Mouse (Mus musculus) testis, adult 2 months (tissue): ENCODE data around the gene Marveld1. TPM values are rescaled to one million over a fixed set of nuclear protein-coding genes. Genes with fewer than 3 reads are reported as not detected.

Experiments used
- H3K27ac ChIP-seq: fragments of 200-500 bp; 2 replicates; pipeline ENCODE4 v1.5.1; 2012; ENCODE audit warnings: low read depth, low read length; ENCODE audit not compliant: control insufficient read depth, insufficient read depth
- H3K27me3 ChIP-seq: fragments of 200-500 bp; 2 replicates; pipeline ENCODE4 v1.6.1; 2012; ENCODE audit warnings: mild to moderate bottlenecking, low read length, moderate library complexity; ENCODE audit not compliant: control insufficient read depth, insufficient read depth
- H3K36me3 ChIP-seq: fragments of 200-500 bp; 2 replicates; pipeline ENCODE4 v1.6.1; 2012; ENCODE audit warnings: mild to moderate bottlenecking, low read length; ENCODE audit not compliant: control insufficient read depth, insufficient read depth
- H3K4me1 ChIP-seq: fragments of 200-500 bp; 2 replicates; pipeline ENCODE4 v1.6.1; 2012; ENCODE audit warnings: low read length; ENCODE audit not compliant: control insufficient read depth, insufficient read depth
- H3K4me3 ChIP-seq: fragments of 200-500 bp; 2 replicates; pipeline ENCODE4 v1.5.1; 2012; ENCODE audit warnings: low read depth, mild to moderate bottlenecking, low read length, moderate library complexity, mixed read lengths; ENCODE audit not compliant: control insufficient read depth
- CTCF ChIP-seq: fragments of 200-500 bp; IDR thresholded peaks from 2 replicates; pipeline ENCODE4 v1.5.1; 2012; ENCODE audit warnings: low read depth, mild to moderate bottlenecking, inconsistent platforms, low read length, moderate library complexity; ENCODE audit not compliant: control insufficient read depth, insufficient read depth, insufficient replicate concordance
- POLR2A ChIP-seq: fragments of 200-500 bp; IDR thresholded peaks from 2 replicates; pipeline ENCODE4 v1.6.1; 2012; ENCODE audit warnings: low read depth, mild to moderate bottlenecking, inconsistent platforms, low read length, moderate library complexity; ENCODE audit not compliant: control insufficient read depth
- polyA plus RNA-seq: library from polyadenylated mRNA; depleted of rRNA; stranded (reverse); fragments of >200 nt; gene quantifications from 2 replicates; pipeline ENCODE4 v1.2.3, GENCODE M21; 2012

Marveld1 gene
- polyA plus RNA-seq, 1 experiment, result 5.5 TPM

DNA sequence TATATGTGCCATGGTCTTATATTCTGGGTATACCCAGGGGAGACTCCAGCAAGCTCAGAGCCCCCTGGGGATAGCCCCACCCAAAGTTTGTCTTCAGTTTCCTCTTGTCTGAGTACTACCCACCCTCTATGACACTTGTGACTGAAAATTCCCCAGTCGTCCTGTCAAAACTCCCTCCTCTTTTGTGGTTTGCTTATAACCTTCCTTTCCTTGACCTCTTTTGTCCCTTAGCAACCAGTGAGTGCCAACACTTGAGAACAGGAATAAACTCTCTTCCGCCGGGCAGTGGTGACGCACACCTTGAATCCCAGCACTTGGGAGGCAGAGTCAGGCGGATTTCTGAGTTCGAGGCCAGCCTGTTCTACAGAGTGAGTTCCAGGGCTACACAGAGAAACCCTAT is 3.1 kb upstream of the Marveld1 start:
- H3K27ac ChIP-seq, result no peak overlapping the region; the same call in 1 of the 2 replicates
- no peaks in the 10 kb centered on the region; the same call in 1 of the 2 replicates for H3K27me3 ChIP-seq
- peaks cover 23% of the 10 kb centered on the region for H3K4me1 ChIP-seq
- no peaks in the 10 kb centered on the region for H3K36me3 ChIP-seq
- TF ChIP-seq CTCF (no peak), POLR2A (no peak)
- no peak overlapping the region for H3K4me3 ChIP-seq

DNA sequence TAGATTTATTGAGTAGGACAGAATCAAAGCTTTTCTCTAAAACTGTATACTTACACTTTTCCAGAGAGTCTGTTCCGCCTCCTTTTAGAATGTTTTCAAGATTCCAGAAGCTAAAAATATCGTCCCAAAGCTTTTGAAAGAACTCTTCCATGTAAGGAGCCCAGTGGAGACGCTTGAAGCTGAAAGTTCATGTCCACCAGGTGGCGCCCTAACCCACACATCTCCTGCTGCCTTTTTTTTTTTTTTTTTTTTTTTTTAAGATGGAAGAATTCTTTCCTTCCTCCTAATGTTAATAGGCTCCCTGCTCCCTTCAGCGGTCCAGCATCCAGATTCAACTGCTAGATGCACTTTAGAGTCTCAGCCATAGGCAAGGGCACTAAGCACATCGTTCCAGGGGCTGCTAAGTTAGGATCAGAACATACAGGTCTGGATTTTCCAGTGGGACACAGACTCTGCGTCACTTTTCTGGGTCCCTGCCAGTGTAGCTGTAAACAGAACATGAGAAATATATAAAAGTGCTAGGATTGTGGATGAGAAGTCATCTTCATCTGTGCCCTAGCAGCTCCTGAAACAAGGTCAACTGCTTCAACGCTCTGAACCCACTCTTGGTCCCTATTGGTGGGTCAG is 2.5 kb upstream of the Marveld1 start:
- TF ChIP-seq CTCF (peak; percentile 43; the same call in 1 of the 2 replicates), POLR2A (no peak)
- no peaks in the 10 kb centered on the region for H3K36me3 ChIP-seq
- no peaks in the 10 kb centered on the region; the same call in 1 of the 2 replicates for H3K27me3 ChIP-seq
- peak overlapping the region; percentile 41; the same call in 1 of the 2 replicates for H3K27ac ChIP-seq
- H3K4me1 ChIP-seq, result peaks cover 23% of the 10 kb centered on the region
- H3K4me3 ChIP-seq, result no peak overlapping the region

DNA sequence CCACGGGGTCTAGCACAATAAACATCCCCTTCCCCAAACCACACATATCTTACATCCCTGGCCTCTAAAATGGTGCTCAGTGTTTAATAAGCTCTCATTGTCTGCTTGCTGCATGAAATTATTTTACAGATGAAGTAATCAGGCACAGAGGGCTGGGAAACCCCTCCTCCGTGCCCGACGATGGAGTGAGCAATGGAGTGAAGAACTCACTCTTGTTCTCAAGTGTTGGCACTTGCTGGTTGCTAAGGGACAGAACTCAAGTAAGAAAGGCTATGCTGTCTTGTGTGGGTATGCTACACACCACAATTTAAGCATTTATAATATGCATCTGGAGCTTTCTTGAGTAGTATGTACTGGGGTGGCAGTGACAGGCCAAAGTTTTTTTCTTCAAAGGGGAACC is 2.0 kb upstream of the Marveld1 start:
- Histone ChIP-seq H3K36me3 (no peaks in the 10 kb centered on the region), H3K27ac (0 out of 2 replicates have a peak overlapping the region, but pooled peaks have one; percentile 41), H3K4me3 (no peak overlapping the region), H3K27me3 (no peaks in the 10 kb centered on the region; the same call in 1 of the 2 replicates), H3K4me1 (peaks cover 23% of the 10 kb centered on the region)
- no peak for TF ChIP-seq CTCF
- TF ChIP-seq POLR2A, result no peak

DNA sequence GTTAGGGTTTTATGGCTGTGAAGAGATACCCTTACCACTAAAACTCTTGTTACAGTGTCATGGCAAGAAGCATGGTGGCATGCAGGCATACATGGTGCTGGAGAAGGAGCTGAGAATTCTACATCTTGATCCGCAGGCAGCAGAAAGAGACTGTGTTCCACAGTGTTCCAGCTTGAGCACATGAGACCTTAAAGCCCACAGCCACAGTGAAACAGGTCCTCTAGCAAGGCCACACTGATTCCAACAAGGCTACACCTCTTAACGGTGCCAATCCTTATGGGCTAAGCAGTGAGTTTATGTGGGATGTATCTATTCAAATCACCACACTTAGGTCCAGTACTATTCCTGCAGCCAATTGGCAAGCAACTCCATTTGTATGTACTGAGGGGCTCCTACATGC is 1.5 kb upstream of the Marveld1 start:
- Histone ChIP-seq H3K4me1 (peaks cover 23% of the 10 kb centered on the region), H3K27me3 (no peaks in the 10 kb centered on the region; the same call in 1 of the 2 replicates)
- TF ChIP-seq POLR2A (no peak), CTCF (no peak)

DNA sequence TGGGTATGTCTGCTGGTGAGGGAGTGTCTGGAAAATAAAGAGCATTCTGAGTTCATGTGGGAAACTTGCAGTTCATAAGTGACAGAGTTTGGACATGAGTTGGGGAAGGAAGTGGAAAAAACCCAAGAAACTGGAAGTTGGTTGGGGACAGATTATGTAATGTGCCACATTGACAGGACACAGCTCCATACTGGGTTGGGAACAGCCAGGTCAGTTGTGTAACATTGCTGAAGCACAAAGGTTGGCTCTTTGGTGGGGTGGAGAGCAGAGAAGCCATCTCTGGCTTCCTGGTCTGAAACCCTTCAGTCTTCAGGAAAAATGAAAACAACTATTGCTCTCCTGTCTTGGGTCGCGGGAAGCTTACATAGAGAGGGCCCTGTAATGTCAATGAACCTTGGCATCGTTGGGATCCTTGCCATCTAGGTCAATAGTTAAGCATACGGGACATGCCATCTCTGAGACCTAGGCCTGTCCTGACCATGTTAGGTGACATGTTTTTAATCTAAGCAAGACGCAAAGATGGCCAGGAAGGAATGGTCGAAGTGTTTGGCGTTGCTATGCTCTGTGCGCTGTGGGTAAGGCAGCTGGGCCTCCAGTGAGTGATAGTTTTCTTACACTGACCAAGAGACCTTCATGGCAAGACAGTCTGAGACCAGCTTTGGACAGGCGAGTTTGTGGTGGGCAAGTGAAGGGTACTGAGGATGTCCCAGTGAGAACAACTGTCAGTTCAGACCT is 757 bp upstream of the Marveld1 start:
- TF ChIP-seq CTCF (no peak), POLR2A (no peak)
- peaks cover 25% of the 10 kb centered on the region for H3K4me1 ChIP-seq

More for the DNA sequence above, 1.5 kb upstream of the Marveld1 start:
- Histone ChIP-seq H3K4me3 (no peak overlapping the region), H3K36me3 (no peaks in the 10 kb centered on the region), H3K27ac (no peak overlapping the region)

DNA sequence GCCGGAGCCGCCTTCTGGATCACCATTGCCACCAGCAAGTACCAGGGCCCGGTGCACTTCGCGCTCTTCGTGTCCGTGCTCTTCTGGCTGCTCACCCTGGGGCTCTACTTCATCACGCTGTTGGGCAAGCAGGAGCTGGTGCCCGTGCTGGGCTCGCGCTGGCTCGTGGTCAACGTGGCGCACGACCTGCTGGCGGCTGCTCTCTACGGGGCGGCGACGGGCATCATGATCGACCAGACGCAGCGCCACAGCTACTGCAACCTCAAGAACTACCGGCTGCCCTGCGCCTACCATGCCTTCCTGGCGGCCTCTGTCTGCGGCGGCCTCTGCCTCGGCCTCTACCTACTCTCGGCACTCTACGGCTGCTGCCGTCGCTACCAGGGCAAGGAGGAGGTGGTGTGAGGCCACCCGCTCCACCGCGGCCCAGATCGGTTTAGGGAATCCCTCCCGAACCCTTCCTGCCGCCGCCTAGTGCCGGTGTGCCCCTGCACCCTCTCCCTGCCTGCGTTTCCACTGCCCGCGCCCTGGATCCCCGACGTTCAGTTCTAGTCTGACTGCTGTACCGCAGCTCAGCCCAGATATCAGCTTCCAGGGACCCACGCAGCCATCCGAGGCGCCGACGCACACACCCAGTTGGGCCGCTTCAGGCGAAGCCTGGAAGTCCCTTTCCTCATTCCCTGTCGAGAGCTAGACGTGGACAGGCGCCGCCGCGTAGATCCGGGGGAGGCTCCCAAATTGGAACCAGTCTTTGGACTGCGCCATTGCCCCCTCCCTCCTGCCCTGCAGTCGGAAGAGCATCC is 769 bp downstream of the Marveld1 start:
- Histone ChIP-seq H3K4me3 (peak overlapping the region; percentile 88), H3K27ac (peak overlapping the region; percentile 77), H3K36me3 (no peaks in the 10 kb centered on the region), H3K4me1 (peaks cover 27% of the 10 kb centered on the region), H3K27me3 (no peaks in the 10 kb centered on the region; the same call in 1 of the 2 replicates)
- TF ChIP-seq POLR2A, result peak; percentile 30; the same call in 1 of the 2 replicates
- no peak for TF ChIP-seq CTCF

More for the DNA sequence above, 757 bp upstream of the Marveld1 start:
- Histone ChIP-seq H3K27ac (no peak overlapping the region), H3K27me3 (no peaks in the 10 kb centered on the region; the same call in 1 of the 2 replicates), H3K4me3 (no peak overlapping the region), H3K36me3 (no peaks in the 10 kb centered on the region)

DNA sequence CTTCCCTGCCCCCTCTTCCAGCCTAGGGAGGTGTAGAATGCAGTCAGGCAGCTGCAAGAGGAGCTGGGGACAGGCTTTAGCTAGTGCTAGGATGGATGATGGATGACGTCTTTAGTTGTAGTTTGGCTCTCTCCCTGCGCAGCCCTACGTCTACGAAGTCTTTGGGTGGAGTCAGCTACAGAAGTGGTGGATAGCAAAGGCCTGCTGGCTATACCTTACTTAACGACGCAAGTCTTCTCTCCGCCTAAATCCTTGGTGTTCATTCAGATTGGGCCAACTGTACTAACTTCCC is 1.3 kb downstream of the Marveld1 start:
- TF ChIP-seq CTCF, result no peak
- peak overlapping the region; percentile 88 for H3K4me3 ChIP-seq

DNA sequence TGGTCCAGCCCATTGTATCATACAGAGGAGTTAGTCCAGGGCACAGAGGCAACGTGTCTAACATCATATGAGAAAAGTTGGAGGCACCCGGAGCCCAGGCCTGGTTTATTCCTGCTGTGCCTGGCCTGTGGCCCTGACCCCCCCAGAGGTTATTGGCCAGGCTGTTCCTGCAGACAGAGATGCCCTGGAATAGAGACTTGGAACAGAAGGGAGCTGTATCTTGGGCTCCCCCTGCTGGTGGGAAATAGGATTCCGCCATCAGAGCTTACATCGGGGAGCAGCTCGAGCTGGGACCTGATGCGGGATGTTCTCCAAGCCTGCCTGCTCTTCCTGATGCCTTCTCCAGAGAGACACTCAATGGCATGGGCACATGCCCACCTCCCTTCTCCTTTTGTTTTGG is 4.8 kb downstream of the Marveld1 start:
- Histone ChIP-seq H3K36me3 (no peaks in the 10 kb centered on the region), H3K4me3 (no peak overlapping the region), H3K4me1 (peaks cover 25% of the 10 kb centered on the region), H3K27ac (no peak overlapping the region; the same call in 1 of the 2 replicates), H3K27me3 (no peaks in the 10 kb centered on the region; the same call in 1 of the 2 replicates)
- no peak for TF ChIP-seq POLR2A
- peak; percentile 82 for TF ChIP-seq CTCF

More for the DNA sequence above, 1.3 kb downstream of the Marveld1 start:
- H3K27me3 ChIP-seq, result no peaks in the 10 kb centered on the region; the same call in 1 of the 2 replicates
- H3K27ac ChIP-seq, result no peak overlapping the region
- H3K36me3 ChIP-seq, result no peaks in the 10 kb centered on the region
- peaks cover 30% of the 10 kb centered on the region for H3K4me1 ChIP-seq
